Mouse (Mus musculus): Measurements from ENCODE around the gene Ptges3l.
"Not testable (repeated sequence)": the region's sequence is repeated elsewhere in the genome, so short reads cannot be mapped to it uniquely, and the experiment has no call there.

Ptges3l gene

GRCm38 (mm10) chr11:101424925-101425813 lies at the start of gene Ptges3l, which contains the start of gene Rundc1:
Gene Ptges3l (minus strand): TSS chr11:101425333.
Gene Rundc1 (plus strand): TSS chr11:101425085.
- peak; percentile 85 for DNase-seq (ENCODE audit: low read depth)

GRCm38 (mm10) chr11:101474298-101474697 lies 49.2 kb upstream of the Ptges3l start:
- no peak for DNase-seq (ENCODE audit: low read depth)

- DNase-seq (ENCODE audit: low read depth): not testable (repeated sequence)
Observed at GRCm38 (mm10) chr11:101473686-101474085, 48.6 kb upstream of the Ptges3l start.

GRCm38 (mm10) chr11:101472336-101472735 lies 47.2 kb upstream of the Ptges3l start:
- DNase-seq (ENCODE audit: low read depth): no peak

- DNase-seq (ENCODE audit: low read depth): no peak
Observed at GRCm38 (mm10) chr11:101471926-101472325, 46.8 kb upstream of the Ptges3l start.

GRCm38 (mm10) chr11:101470206-101470605 lies 45.1 kb upstream of the Ptges3l start:
- no peak for DNase-seq (ENCODE audit: low read depth)

GRCm38 (mm10) chr11:101469155-101469554 lies 44.0 kb upstream of the Ptges3l start:
- no peak for DNase-seq (ENCODE audit: low read depth)

- no peak for DNase-seq (ENCODE audit: low read depth)
Observed at GRCm38 (mm10) chr11:101468731-101469130, 43.6 kb upstream of the Ptges3l start.

- no peak for DNase-seq (ENCODE audit: low read depth)
Observed at GRCm38 (mm10) chr11:101468263-101468688, 43.1 kb upstream of the Ptges3l start.

- DNase-seq (ENCODE audit: low read depth): peak; percentile 69
Observed at GRCm38 (mm10) chr11:101467477-101468262, 42.5 kb upstream of the Ptges3l start.

GRCm38 (mm10) chr11:101466552-101466950 lies 41.4 kb upstream of the Ptges3l start:
- DNase-seq (ENCODE audit: low read depth): not testable (repeated sequence)

- DNase-seq (ENCODE audit: low read depth): no peak
Observed at GRCm38 (mm10) chr11:101465869-101466551, 40.9 kb upstream of the Ptges3l start, which contains the start of gene Vat1. Gene Vat1 (minus strand): TSS chr11:101466230.

- peak; percentile 83 for DNase-seq (ENCODE audit: low read depth)
Observed at GRCm38 (mm10) chr11:101465101-101465868, 40.2 kb upstream of the Ptges3l start.

GRCm38 (mm10) chr11:101464211-101465100 lies 39.3 kb upstream of the Ptges3l start, which contains the start of gene Rnd2:
Gene Rnd2 (plus strand): TSS chr11:101464999.
- no peak for DNase-seq (ENCODE audit: low read depth)

- DNase-seq (ENCODE audit: low read depth): no peak
Observed at GRCm38 (mm10) chr11:101462583-101463440, 37.7 kb upstream of the Ptges3l start.

GRCm38 (mm10) chr11:101462141-101462540 lies 37.0 kb upstream of the Ptges3l start:
- no peak for DNase-seq (ENCODE audit: low read depth)

- DNase-seq (ENCODE audit: low read depth): no peak
Observed at GRCm38 (mm10) chr11:101460321-101460720, 35.2 kb upstream of the Ptges3l start.

GRCm38 (mm10) chr11:101459716-101460115 lies 34.6 kb upstream of the Ptges3l start:
- DNase-seq (ENCODE audit: low read depth): no peak

GRCm38 (mm10) chr11:101458217-101458616 lies 33.1 kb upstream of the Ptges3l start:
- DNase-seq (ENCODE audit: low read depth): no peak

Data from fibroblast of lung, adult 2 months (primary cell).